Comparison of ENCODE assay signal across 10 mouse cellular contexts in the genomic region with DNA sequence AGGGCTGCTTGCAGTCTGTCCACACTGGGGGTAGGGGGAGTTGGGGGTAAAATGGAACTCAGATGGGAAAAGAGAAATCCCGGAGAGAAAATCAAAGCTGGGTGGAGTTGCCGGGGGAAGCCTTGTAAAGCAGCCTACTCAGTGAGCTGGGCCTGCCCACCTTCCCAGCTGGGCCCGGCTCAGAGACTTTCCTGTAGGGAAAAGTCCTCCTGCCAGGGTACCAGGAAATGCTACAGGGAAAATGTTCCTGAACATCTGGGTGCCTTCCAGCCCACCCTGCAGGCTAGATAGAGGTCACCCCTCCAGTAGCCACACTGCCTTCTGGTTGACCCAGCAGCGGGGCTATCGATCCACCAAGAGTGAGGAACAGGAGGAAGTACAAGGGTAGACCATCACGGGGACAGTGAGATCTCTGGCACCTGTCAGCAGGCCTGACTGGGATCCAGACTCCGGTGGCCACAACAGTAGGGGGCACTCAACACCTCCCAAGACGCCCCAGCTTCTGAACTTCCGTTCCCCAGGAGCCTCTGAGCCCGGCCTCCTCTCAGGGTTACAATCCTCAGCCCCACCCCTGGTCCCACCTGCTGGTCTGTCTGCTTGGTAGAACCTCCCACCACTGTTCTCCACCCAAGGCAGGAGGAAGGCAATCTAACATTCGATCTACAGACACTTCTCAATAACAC. TPM values are rescaled to one million over a fixed set of nuclear protein-coding genes. Genes with fewer than 3 reads are reported as not detected.
DNase-seq lines count a peak whose midpoint lies in the region; ATAC-seq and TF ChIP-seq lines count a peak whose summit lies in the region.
"Had no signal": no experiment of that assay in that cellular context is flagged by ENCODE, and none has a peak within 500 bp of the region (broad histone marks: within the 10 kb centered on the region; RNA-seq: fewer than 3 reads in every experiment).

No protein-coding gene starts in this region.

- no peak for DNase-seq in lung, postnatal 0 days (ENCODE audit: low spot score)
- DNase-seq in lung, postnatal 14 days: no peak
- peak; percentile 37 for DNase-seq in T-cell, adult 2 months (ENCODE audit: low spot score)
- peak; percentile 41 for DNase-seq in liver
- peak; percentile 48 to 67 for DNase-seq in thymus, adult 18-20 months
- no peak for DNase-seq in cerebellum, postnatal 25 days
- no peak for DNase-seq in right cerebral cortex, postnatal 14 days
- no peak for DNase-seq in adrenal gland, adult 8-10 months
- DNase-seq: cerebellum, adult 9-11 months had no signal

- TF ChIP-seq EP300 in lung, postnatal 0 days (IDR thresholded peaks at IDR 0.05): no peak

- H3K4me3 ChIP-seq in lung, postnatal 0 days (ENCODE audit: low read depth, low read length): no peak overlapping the region
- H3K4me3 ChIP-seq: megakaryocyte, embryonic 14.5 days had no signal

- H3K27me3 ChIP-seq in lung, postnatal 0 days (replicated peaks; ENCODE audit: insufficient read depth, low read length): no peaks in the 10 kb centered on the region

- no peaks in the 10 kb centered on the region for H3K36me3 ChIP-seq in lung, postnatal 0 days (ENCODE audit: insufficient read depth, low read length)

- peak; percentile 14; the same call in 1 of the 2 replicates for TF ChIP-seq CTCF in lung, postnatal 0 days (IDR thresholded peaks at IDR 0.05)

- H3K27ac ChIP-seq in lung, postnatal 0 days (ENCODE audit: low read length): no peak overlapping the region

- no peak overlapping the region for H3K9ac ChIP-seq in lung, postnatal 0 days (replicated peaks; ENCODE audit: low read depth)

- no peak overlapping the region for H3K4me2 ChIP-seq in lung, postnatal 0 days (replicated peaks; ENCODE audit: low read depth, low read length)

- H3K4me1 ChIP-seq in lung, postnatal 0 days (ENCODE audit: insufficient read depth, low read depth, low read length): peaks cover 7% of the 10 kb centered on the region; the same call in 1 of the 2 replicates
- H3K4me1 ChIP-seq: megakaryocyte, embryonic 14.5 days had no signal

- 0 out of 2 replicates have a peak, but pooled peaks have one; percentile 9 for ATAC-seq in lung, postnatal 0 days

- H3K9me3 ChIP-seq in lung, postnatal 0 days (ENCODE audit: low read length): no peaks in the 10 kb centered on the region

- WGBS in lung, postnatal 0 days: 61% methylated on average over 11 of the region's 11 CpGs

RNA-seq across cellular contexts. Expression of gene Sh3pxd2a, which starts 51.5 kb away (rescaled TPM):
- 5.6 and 6.4 TPM in 2 replicates for polyA plus RNA-seq in lung, postnatal 0 days (2015; fragmentation: Nextera tagmentation; extraction: Ambion mirVana)
- 10 to 100 TPM; 26.9 to 54.9 (median 36.4) TPM for total RNA-seq in adrenal gland, adult 8-10 months (2022)

Comparison
In these comparisons a context has a peak if more than half of its experiments do, and no peak if none do; other contexts are left out.
1. DNase-seq: peak in T-cell, adult 2 months (single experiment), liver (single experiment) and thymus, adult 18-20 months (2 of 2); none in lung, postnatal 0 days (single experiment), lung, postnatal 14 days (single experiment), cerebellum, postnatal 25 days (0 of 2), right cerebral cortex, postnatal 14 days (single experiment) and adrenal gland, adult 8-10 months (single experiment).